Mouse (Mus musculus): ENCODE results near the gene Pde6d. TPM values are rescaled to one million over a fixed set of nuclear protein-coding genes. Genes with fewer than 3 reads are reported as not detected.
"Not testable (repeated sequence)": the region's sequence is repeated elsewhere in the genome, so short reads cannot be mapped to it uniquely, and the experiment has no call there.

The Pde6d gene
- polyA plus RNA-seq, 1 experiment: 72.3 TPM

- peak; percentile 81 to 97 for DNase-seq (ENCODE audit: extremely low spot score in 1 of 2, low spot score in 1 of 2)
These were observed 54.6 kb downstream of the Pde6d start for GRCm38 (mm10) chr1:86527599-86528486.

GRCm38 (mm10) chr1:86526789-86527598 lies 55.4 kb downstream of the Pde6d start:
- DNase-seq (ENCODE audit: extremely low spot score in 1 of 2, low spot score in 1 of 2): no peak

GRCm38 (mm10) chr1:86526116-86526788 lies 56.2 kb downstream of the Pde6d start, which contains the start of gene Ptma:
Ptma (plus strand) TSS chr1:86526726.
- DNase-seq (ENCODE audit: extremely low spot score in 1 of 2, low spot score in 1 of 2): peak; percentile 99

- DNase-seq (ENCODE audit: extremely low spot score in 1 of 2, low spot score in 1 of 2): peak in 1 of 2 experiments; percentile 55
These were observed 56.8 kb downstream of the Pde6d start for GRCm38 (mm10) chr1:86525499-86526115.

GRCm38 (mm10) chr1:86524619-86525498 lies 57.6 kb downstream of the Pde6d start:
- DNase-seq (ENCODE audit: extremely low spot score in 1 of 2, low spot score in 1 of 2): peak; percentile 98 to 100

GRCm38 (mm10) chr1:86523776-86524618 lies 58.4 kb downstream of the Pde6d start:
- DNase-seq (ENCODE audit: extremely low spot score in 1 of 2, low spot score in 1 of 2): no peak

DNA sequence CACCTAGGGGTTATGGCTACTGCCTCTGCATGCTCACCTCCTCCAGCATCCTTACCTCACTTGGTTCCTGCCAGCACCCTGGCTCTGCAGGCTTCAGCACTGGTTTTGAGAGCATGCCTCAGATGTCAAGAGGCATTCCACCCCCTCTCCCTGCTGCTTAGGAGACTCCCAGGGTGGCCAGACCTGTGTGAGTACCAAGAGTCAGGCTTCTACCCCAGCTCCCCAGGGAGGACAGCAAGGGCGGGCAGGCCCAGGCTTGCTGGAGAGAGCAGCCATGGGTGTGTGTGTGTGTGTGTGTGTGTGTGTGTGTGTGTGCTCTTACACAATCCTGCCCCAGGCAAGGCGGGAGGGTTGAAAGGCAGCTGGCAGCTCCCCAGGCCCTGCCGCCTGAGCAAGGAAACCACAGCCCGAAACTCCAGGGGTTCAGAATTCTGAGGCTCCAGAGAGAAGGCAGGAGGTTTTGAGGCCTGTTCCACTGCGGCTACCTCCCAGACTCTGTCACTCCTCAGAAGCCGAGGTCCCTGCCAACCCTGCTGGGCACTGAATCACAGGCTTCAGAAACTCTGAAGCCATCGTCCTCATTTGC lies 60.0 kb downstream of the Pde6d start:
- no peak for DNase-seq (ENCODE audit: extremely low spot score in 1 of 2, low spot score in 1 of 2)

DNA sequence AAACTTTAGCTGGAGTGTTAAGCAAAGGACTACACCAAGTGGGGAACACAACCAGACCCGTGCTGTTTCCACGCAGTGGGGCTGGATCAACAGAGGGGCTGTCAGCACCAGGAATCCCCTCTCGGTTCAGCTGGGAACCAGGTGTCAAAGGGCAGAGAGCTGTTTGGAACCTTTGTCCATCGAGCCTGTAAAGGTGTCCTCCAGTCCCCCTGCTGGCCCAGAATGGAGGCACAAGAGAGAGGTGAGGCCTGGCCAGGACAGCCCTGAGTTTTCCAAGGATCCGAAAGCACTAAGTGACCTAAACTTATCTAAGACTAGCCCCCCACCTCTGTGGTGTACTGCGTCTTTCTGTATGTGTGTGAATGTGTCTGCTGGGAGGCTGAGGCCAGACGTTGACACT lies 62.1 kb downstream of the Pde6d start:
- DNase-seq (ENCODE audit: extremely low spot score in 1 of 2, low spot score in 1 of 2): no peak

DNA sequence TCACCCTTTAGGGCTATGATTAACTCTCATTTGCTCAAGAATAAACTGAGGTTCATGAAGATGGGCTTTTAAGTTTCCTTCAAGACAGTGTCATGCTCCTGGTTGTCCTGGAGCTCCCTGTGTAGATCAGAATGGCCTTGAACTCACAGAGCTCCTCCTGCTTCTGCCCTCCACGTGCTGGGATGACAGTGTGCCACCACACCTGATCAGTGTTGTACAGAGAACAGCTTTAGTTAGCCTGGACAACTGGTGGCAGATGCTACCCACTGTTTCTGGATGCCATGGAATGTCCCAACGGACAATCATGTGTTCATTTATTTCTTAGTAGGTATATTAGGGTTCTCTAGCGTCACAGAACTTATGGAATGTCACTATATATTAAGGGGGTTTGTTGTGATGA lies 65.4 kb downstream of the Pde6d start:
- DNase-seq (ENCODE audit: extremely low spot score in 1 of 2, low spot score in 1 of 2): no peak

GRCm38 (mm10) chr1:86515715-86516410 lies 66.6 kb downstream of the Pde6d start:
- DNase-seq (ENCODE audit: extremely low spot score in 1 of 2, low spot score in 1 of 2): no peak

DNA sequence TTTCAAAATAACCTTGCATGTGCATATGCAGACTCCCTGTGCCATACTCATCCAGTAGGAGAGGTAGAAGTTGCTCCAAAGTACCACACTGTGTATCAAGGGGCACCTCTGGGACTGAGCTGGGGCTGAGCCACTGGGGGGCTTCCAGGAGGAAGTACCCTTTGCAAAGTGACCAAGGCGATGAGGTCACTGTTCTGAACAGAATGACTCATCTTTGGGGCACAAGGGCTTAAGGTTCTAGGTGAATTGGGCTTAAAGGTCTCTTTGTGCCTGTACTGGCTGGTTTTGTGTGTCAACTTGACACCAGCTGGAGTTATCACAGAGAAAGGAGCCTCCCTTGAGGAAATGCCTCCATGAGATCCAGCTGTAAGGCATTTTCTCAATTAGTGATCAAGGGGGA lies 69.4 kb downstream of the Pde6d start:
- DNase-seq (ENCODE audit: extremely low spot score in 1 of 2, low spot score in 1 of 2): not testable (repeated sequence)

DNA sequence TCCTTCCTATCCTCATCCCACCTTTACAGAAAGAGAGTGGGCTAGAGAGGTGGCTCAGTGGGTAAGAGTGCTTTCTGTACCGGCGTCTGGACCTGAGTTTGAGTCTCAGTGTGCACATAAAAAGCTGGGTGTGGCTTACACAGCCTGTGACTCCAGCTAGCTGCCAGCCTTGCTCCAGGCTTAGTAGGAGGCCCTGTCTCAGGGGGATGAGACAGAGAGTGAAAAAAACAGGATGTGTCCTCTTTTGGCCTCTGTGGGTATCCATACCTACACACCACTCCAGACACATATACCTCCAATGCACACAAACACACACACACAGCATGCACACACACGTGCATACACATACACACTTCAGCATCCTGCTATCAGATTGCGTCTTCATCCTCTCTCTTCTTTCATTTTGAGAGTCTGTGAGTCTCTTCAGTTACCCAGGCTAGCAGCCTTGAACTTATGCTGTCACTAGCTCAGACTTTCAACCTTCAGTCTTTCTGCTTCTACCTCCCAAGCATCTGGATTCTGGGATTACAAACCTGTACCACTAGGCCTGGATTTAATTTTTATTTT lies 70.2 kb downstream of the Pde6d start:
- DNase-seq (ENCODE audit: extremely low spot score in 1 of 2, low spot score in 1 of 2): no peak

GRCm38 (mm10) chr1:86510676-86511441 lies 71.6 kb downstream of the Pde6d start:
- no peak for DNase-seq (ENCODE audit: extremely low spot score in 1 of 2, low spot score in 1 of 2)

- DNase-seq (ENCODE audit: extremely low spot score in 1 of 2, low spot score in 1 of 2): no peak
These were observed 72.2 kb downstream of the Pde6d start for GRCm38 (mm10) chr1:86510266-86510665.

DNA sequence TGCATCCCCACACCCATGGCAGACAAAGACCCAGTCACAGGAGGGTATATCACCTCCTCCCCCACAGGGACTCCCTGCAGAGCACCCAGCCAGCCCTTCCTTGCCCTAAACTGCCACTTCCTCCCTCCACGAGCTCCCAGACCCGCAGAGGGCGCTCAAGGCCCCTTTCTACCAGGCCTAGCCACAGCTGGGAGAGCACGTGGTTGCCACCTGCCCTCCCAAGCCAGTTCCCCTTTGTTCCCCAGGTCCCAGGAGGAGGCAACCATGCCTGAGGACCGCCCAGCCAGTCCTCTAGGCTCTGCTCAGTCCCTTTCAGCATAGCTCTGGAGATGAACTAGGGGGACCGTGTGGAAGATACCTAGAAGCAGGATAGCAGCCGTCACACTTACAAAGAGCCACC lies 73.0 kb downstream of the Pde6d start:
- DNase-seq (ENCODE audit: extremely low spot score in 1 of 2, low spot score in 1 of 2): peak in 1 of 2 experiments; percentile 82

- DNase-seq (ENCODE audit: extremely low spot score in 1 of 2, low spot score in 1 of 2): no peak
These were observed 74.6 kb downstream of the Pde6d start for GRCm38 (mm10) chr1:86507866-86508265.

- DNase-seq (ENCODE audit: extremely low spot score in 1 of 2, low spot score in 1 of 2): no peak
These were observed 76.0 kb downstream of the Pde6d start for GRCm38 (mm10) chr1:86506420-86506819.

Measured in frontal cortex, adult 2 months (tissue).